Mouse (Mus musculus) layer of hippocampus, adult 18-20 months (tissue): ENCODE measurements at regions not wholly inside any gene's neighbourhood (a gene's known extent, or its start where the extent isn't known, plus 50 kb on each side); places are given as distances from the start of the nearest gene placed in this dataset.

Experiments used
- DNase-seq, 2 experiments: peaks; one replicate each; pipeline ENCODE4 v3.0.0; 2022; ENCODE audit warnings: low spot score in 2 of 2

DNA sequence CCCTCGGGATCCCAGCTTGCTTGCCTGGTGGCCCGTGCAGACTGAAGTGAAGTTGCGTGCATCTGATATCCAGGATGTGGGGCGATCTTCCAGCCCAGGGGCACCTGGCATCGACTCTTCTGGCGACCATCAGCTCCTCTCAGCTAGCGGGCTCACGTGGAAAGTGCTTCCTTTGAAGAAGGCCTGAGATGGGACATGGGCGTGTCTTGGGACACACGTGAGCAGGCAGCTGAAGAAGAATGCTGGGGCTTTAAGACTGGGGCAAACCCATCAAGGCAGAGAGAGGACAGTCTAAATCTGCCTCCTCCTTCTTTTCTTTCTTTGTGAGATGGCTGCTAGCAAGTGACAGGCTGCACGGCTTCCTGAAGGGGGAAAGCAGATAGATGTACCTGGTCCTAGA is 142.3 kb upstream of the Mrps10 start:
- no peak for DNase-seq

DNA sequence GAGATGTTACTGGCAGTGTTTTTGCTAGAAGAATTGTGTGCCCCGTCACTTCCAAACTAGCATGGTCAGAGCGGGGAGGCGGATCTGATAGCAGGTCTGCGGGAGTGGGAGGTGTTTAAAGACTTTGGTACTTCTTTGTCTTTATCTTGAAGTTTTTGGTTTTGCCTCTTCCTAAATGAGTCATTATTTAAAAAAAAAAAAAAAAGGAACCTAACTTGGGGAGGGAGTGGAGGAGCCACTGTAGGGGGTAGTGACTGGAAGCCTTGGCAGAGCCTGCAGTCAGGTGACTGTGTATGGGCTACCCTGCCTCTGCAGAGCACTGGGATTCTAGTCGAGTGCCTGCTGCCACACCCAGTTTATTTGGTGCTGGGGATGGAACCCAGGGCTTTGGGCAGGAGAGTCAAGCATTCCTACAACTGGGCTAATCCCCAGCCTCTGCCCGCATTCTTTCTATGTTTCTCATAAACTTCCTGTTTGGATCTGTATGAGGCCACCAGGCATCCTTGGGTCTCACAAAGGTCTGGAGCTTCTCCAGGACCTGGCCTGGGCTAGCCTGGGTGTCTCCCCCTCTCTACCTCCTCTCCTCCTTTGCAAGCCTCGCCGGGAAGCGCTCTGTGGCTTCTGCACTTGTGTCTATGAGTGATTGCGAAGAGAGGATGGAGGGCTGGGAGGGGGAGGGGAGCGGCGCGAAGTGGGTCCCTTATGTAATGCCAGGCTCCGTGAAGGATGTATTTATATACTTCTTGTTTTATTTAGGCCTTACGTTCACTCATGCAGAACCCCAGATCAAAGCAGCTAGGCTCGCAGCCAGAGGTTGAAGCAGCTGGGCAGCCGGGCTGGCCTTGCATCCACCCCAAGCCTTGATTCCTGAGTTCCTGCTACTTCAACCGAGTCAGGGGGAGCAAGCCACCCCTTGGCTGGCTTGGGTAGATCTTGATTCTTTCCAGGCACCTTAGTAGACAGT is 143.1 kb upstream of the Mrps10 start:
- DNase-seq: no peak

DNA sequence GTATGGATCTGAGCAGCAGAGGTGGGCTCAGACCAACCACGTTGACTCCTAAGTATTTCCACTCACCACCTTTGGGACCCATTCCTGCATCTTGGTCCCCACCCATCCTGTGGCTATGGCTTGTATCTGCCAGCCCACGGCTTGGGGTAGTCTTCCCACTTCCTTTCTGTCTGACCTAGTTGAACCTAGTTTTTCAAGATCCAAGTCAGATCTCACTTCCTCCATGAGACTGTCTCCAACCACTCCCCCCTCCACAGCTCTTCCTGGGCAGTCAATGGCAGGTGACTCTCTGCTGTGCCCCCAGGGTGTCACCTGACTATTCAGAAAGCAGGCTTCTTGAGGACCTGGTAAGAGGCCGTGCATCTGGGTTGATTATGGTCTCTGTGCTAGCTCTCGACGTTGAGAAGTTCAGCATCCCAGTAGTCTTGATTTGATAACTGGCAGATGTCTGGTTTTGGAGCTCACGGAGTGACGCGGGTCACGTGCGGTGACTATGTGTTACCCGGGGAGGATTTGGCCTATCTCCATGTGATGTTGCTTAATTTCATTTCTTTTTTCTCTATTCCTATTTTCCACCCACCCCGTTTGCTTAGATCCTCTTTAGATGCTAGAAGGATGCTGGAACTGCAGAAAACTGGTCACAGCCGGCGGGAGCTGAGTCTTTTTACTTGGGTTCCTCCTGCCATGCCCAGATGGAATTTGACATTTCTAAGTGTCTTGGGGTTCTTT is 147.5 kb upstream of the Mrps10 start:
- peak in 1 of 2 experiments; percentile 64 for DNase-seq

DNA sequence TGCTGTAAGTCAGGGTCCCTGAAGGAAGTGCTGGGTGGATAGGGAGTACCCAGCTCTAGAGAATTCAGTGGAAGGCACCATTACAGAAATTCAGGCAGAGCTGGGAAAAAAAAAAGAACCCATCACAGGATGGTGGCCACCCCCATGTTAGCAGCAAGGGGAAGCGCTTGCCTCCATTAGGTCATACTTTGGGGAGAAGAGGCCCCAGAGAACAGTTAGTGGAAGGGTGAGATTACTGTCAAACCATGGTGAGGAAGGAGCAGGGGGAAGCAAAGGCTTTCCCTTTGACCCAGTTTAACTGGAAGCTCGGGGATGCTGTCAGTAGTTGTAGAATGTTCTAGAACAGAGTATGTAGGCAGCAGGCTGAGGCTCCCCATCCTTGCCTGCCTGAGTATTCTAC is 148.8 kb upstream of the Mrps10 start:
- DNase-seq: no peak

DNA sequence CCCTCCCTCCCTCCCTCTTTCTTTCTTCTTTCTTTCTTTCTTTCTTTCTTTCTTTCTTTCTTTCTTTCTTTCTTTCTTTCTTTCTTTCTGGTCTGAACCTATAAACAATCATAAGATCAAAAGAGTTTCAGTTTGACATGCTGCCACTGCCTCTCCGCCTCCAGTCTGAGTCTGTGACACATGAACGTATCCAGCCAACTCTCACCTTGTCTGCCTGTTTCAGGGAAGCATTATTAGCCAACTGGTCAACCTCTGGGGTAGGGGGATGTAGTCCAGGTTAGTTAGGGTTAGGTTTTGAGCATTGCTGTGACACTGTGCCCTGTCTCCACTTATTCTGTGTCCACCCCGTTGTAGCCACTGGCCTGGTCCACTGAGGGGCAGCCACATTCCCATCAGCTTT is 152.2 kb upstream of the Mrps10 start:
- no peak for DNase-seq

GRCm38 (mm10) chr17:47215841-47216240 is 152.8 kb upstream of the Mrps10 start:
- DNase-seq: no peak

DNA sequence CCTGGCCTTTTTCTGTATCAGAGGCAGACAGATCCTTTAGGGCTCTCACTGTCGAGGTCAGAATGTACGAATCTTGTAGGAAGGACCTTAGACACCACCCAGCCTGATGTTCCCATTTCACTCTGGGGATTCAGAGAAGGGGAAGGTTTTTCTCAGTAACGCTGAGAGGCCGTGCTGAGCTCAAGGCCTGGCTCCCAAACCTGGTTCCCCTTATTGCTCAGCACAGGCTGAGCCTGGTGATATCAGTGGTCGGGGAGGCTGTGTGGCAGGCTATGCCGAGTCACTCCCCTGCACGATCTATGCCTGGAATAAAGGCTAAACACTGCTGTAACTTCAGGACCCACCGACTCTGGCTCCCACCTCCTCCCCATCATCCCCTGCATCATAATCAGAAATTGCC is 154.6 kb upstream of the Mrps10 start:
- DNase-seq: no peak

GRCm38 (mm10) chr17:47210441-47211196 is 158.1 kb upstream of the Mrps10 start:
- DNase-seq: no peak

GRCm38 (mm10) chr17:47208886-47209585 is 159.7 kb upstream of the Mrps10 start:
- DNase-seq: no peak

- no peak for DNase-seq
Measured at GRCm38 (mm10) chr17:47207471-47207870, 161.2 kb upstream of the Mrps10 start.

DNA sequence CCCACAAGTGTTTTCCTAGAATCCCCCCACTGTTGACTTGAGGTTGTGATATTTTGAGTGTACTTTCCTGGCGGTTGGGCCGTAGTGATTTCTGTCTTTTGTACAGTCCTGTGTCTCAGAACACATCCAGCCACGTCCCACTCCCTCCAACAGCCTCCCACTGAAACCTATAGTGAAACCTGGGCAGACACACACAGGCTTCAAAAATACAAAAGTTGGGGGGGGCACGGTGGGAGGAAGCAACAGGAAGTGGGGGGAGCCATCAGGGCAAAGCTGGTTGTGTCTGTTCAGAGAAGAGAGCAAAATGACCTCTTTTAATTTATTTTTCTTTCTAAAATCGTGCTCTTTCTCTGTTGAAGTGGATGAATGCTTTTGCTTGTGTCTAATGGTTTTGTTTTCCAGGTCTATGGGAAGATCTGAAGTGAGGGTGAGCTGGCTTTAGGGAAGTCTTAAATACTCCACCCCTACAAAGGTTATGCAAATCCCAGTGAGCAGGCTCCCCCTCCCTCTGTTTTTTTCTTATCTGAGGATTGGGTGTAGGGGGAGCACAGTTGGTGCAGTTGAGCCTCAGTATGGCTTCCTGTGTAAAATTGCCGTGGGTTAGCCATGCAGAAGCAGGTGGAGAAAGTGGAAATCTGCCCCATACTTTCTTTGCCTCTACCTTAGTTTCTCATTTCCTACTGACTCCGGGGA is 164.1 kb upstream of the Mrps10 start:
- DNase-seq: no peak

GRCm38 (mm10) chr17:47199206-47199605 is 169.5 kb upstream of the Mrps10 start:
- peak; percentile 50 to 74 for DNase-seq

GRCm38 (mm10) chr17:47197957-47198356 is 170.7 kb upstream of the Mrps10 start:
- DNase-seq: no peak

DNA sequence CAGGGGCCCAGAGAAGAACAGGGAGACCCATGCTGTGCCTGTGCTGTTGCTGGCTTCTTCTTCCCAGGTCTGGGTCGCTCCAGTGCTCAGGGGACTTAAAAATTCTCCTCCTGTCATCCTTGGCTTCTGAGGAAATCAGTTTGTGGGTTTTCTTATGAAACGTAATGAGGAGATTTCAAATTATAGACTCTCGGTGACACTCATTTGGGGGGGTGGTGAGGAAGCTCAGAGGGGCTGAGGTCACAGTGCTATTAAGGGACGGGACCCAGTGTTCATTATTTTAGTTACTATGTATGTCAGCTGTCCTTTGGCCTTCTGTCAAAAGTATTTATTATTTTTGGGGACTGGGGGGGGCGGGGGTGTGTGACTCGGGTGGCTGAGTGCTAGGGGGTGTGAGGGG is 171.7 kb upstream of the Mrps10 start:
- no peak for DNase-seq

GRCm38 (mm10) chr17:47195981-47196380 is 172.7 kb upstream of the Mrps10 start:
- no peak for DNase-seq

DNA sequence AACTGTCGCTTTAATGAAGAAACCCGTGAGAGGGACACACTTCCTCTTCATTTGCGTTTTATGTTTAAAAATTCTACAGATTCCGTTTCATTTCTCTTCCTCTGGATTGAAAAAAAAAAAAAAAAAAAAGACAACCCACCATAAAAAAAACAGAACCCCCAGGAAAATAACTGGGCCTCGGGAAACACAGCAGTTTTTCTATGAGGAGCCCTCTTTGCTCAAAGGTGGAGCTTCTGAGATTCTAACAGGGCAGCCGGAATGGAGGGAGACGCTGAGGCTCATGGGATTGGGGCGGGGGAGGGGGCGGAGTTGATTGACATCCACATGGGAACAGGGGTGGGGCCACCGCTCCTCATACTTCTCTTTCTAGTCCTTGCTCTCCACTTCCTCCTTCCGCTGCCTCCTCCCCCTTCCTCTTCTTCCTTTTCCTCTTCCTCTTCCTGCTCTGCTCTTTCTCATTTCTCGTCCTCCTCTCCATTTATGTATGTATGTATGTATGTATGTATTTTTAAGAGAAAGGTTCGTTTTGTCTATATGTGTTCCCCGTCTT is 174.1 kb upstream of the Mrps10 start:
- no peak for DNase-seq

GRCm38 (mm10) chr17:47191416-47191815 is 177.3 kb upstream of the Mrps10 start:
- DNase-seq: no peak

GRCm38 (mm10) chr17:47189770-47190169 is 178.9 kb upstream of the Mrps10 start:
- no peak for DNase-seq

DNA sequence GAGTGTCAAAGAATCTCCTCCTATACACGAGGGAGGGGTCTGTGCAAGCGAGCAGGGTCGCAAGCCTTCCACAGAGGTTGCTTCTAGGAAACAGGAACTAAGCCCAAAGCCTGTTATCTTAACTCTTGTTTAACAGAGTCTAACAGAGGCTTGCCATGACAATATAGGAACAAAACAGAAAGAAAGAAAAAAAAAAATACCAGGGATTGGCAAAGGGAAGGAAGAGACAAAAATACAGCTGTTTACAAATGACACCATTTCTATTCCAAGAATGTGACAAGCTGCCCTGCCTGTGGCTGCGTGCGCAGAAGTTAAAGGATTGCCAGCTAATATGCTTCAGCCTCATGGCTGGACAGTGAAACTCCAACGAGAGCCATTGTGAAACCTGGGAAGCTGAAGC is 173.8 kb upstream of the Ubr2 start:
- no peak for DNase-seq

- no peak for DNase-seq
Measured at GRCm38 (mm10) chr17:47182118-47182517, 171.8 kb upstream of the Ubr2 start.
